Mouse (Mus musculus): ENCODE data around the gene Iars2. TPM values are rescaled to one million over a fixed set of nuclear protein-coding genes. Genes with fewer than 3 reads are reported as not detected.

The Iars2 gene
- polyA plus RNA-seq, 1 experiment: 1.9 TPM

- H3K9me3 ChIP-seq: 0 out of 2 replicates have a peak, but pooled peaks cover 3% of the 10 kb centered on the region
- peaks cover 90% of the 10 kb centered on the region for H3K36me3 ChIP-seq (replicated peaks; ENCODE audit: low read length)
- TF ChIP-seq GATA1 (IDR thresholded peaks at IDR 0.05; ENCODE audit: borderline replicate concordance, low read length) (no peak), FLI1 (IDR thresholded peaks at IDR 0.05; ENCODE audit: low read length) (no peak)
- H3K27me3 ChIP-seq (replicated peaks): no peaks in the 10 kb centered on the region
- H3K4me3 ChIP-seq (replicated peaks): no peak overlapping the region
- no peaks in the 10 kb centered on the region; the same call in 1 of the 2 replicates for H3K4me1 ChIP-seq
These were observed 58.6 kb downstream of the Iars2 start for GRCm38 (mm10) chr1:185270403-185271097.

GRCm38 (mm10) chr1:185268675-185269074 lies 60.5 kb downstream of the Iars2 start:
- no peak for TF ChIP-seq FLI1 (IDR thresholded peaks at IDR 0.05; ENCODE audit: low read length)
- no peak for TF ChIP-seq GATA1 (IDR thresholded peaks at IDR 0.05; ENCODE audit: borderline replicate concordance, low read length)
- peaks cover 3% of the 10 kb centered on the region; the same call in 1 of the 2 replicates for H3K4me1 ChIP-seq
- 0 out of 2 replicates have a peak, but pooled peaks cover 3% of the 10 kb centered on the region for H3K9me3 ChIP-seq
- no peaks in the 10 kb centered on the region for H3K27me3 ChIP-seq (replicated peaks)
- no peak overlapping the region for H3K4me3 ChIP-seq (replicated peaks)
- H3K36me3 ChIP-seq (replicated peaks; ENCODE audit: low read length): peaks cover 90% of the 10 kb centered on the region

- H3K4me1 ChIP-seq: peaks cover 17% of the 10 kb centered on the region
- peak overlapping the region; percentile 17 for H3K4me3 ChIP-seq (replicated peaks)
- H3K27me3 ChIP-seq (replicated peaks): no peaks in the 10 kb centered on the region
- no peaks in the 10 kb centered on the region for H3K9me3 ChIP-seq
- peaks cover 99% of the 10 kb centered on the region for H3K36me3 ChIP-seq (replicated peaks; ENCODE audit: low read length)
- TF ChIP-seq FLI1 (IDR thresholded peaks at IDR 0.05; ENCODE audit: low read length) (no peak), GATA1 (IDR thresholded peaks at IDR 0.05; ENCODE audit: borderline replicate concordance, low read length) (no peak)
These were observed 66.6 kb downstream of the Iars2 start for GRCm38 (mm10) chr1:185262565-185262964.

- Histone ChIP-seq H3K9me3 (no peaks in the 10 kb centered on the region), H3K4me3 (replicated peaks) (no peak overlapping the region), H3K4me1 (peaks cover 11% of the 10 kb centered on the region), H3K27me3 (replicated peaks) (no peaks in the 10 kb centered on the region), H3K36me3 (replicated peaks; ENCODE audit: low read length) (peaks cover 93% of the 10 kb centered on the region)
- no peak for TF ChIP-seq FLI1 (IDR thresholded peaks at IDR 0.05; ENCODE audit: low read length)
- TF ChIP-seq GATA1 (IDR thresholded peaks at IDR 0.05; ENCODE audit: borderline replicate concordance, low read length): no peak
These were observed 72.4 kb downstream of the Iars2 start for GRCm38 (mm10) chr1:185256753-185257152.

- Histone ChIP-seq H3K27me3 (replicated peaks) (no peaks in the 10 kb centered on the region), H3K4me1 (peaks cover 13% of the 10 kb centered on the region), H3K9me3 (no peaks in the 10 kb centered on the region), H3K4me3 (replicated peaks) (no peak overlapping the region), H3K36me3 (replicated peaks; ENCODE audit: low read length) (peaks cover 93% of the 10 kb centered on the region)
- TF ChIP-seq FLI1 (IDR thresholded peaks at IDR 0.05; ENCODE audit: low read length) (no peak), GATA1 (IDR thresholded peaks at IDR 0.05; ENCODE audit: borderline replicate concordance, low read length) (no peak)
These were observed 73.9 kb downstream of the Iars2 start for GRCm38 (mm10) chr1:185255336-185255735.

GRCm38 (mm10) chr1:185253140-185253892 lies 75.9 kb downstream of the Iars2 start:
- Histone ChIP-seq H3K36me3 (replicated peaks; ENCODE audit: low read length) (peaks cover 93% of the 10 kb centered on the region), H3K4me1 (peaks cover 13% of the 10 kb centered on the region), H3K4me3 (replicated peaks) (no peak overlapping the region), H3K9me3 (no peaks in the 10 kb centered on the region), H3K27me3 (replicated peaks) (no peaks in the 10 kb centered on the region)
- TF ChIP-seq FLI1 (IDR thresholded peaks at IDR 0.05; ENCODE audit: low read length) (no peak), GATA1 (IDR thresholded peaks at IDR 0.05; ENCODE audit: borderline replicate concordance, low read length) (no peak)

GRCm38 (mm10) chr1:185252351-185252750 lies 76.8 kb downstream of the Iars2 start:
- peaks cover 93% of the 10 kb centered on the region for H3K36me3 ChIP-seq (replicated peaks; ENCODE audit: low read length)
- no peak for TF ChIP-seq GATA1 (IDR thresholded peaks at IDR 0.05; ENCODE audit: borderline replicate concordance, low read length)
- TF ChIP-seq FLI1 (IDR thresholded peaks at IDR 0.05; ENCODE audit: low read length): no peak
- H3K4me3 ChIP-seq (replicated peaks): no peak overlapping the region
- no peaks in the 10 kb centered on the region for H3K27me3 ChIP-seq (replicated peaks)
- H3K4me1 ChIP-seq: peaks cover 13% of the 10 kb centered on the region
- H3K9me3 ChIP-seq: no peaks in the 10 kb centered on the region

- Histone ChIP-seq H3K36me3 (replicated peaks; ENCODE audit: low read length) (peaks cover 95% of the 10 kb centered on the region), H3K4me1 (peaks cover 22% of the 10 kb centered on the region), H3K4me3 (replicated peaks) (no peak overlapping the region), H3K9me3 (no peaks in the 10 kb centered on the region), H3K27me3 (replicated peaks) (no peaks in the 10 kb centered on the region)
- TF ChIP-seq GATA1 (IDR thresholded peaks at IDR 0.05; ENCODE audit: borderline replicate concordance, low read length) (no peak), FLI1 (IDR thresholded peaks at IDR 0.05; ENCODE audit: low read length) (no peak)
These were observed 80.5 kb downstream of the Iars2 start for GRCm38 (mm10) chr1:185248728-185249127.

GRCm38 (mm10) chr1:185247429-185248085 lies 81.6 kb downstream of the Iars2 start:
- no peak for TF ChIP-seq GATA1 (IDR thresholded peaks at IDR 0.05; ENCODE audit: borderline replicate concordance, low read length)
- no peak for TF ChIP-seq FLI1 (IDR thresholded peaks at IDR 0.05; ENCODE audit: low read length)
- peaks cover 16% of the 10 kb centered on the region; the same call in 1 of the 2 replicates for H3K4me1 ChIP-seq
- H3K27me3 ChIP-seq (replicated peaks): no peaks in the 10 kb centered on the region
- H3K9me3 ChIP-seq: no peaks in the 10 kb centered on the region
- H3K4me3 ChIP-seq (replicated peaks): no peak overlapping the region
- H3K36me3 ChIP-seq (replicated peaks; ENCODE audit: low read length): peaks cover 95% of the 10 kb centered on the region

Data from megakaryocyte, embryonic 14.5 days (primary cell).